19 mouse cellular contexts compared by ENCODE assay signal in the genomic region with DNA sequence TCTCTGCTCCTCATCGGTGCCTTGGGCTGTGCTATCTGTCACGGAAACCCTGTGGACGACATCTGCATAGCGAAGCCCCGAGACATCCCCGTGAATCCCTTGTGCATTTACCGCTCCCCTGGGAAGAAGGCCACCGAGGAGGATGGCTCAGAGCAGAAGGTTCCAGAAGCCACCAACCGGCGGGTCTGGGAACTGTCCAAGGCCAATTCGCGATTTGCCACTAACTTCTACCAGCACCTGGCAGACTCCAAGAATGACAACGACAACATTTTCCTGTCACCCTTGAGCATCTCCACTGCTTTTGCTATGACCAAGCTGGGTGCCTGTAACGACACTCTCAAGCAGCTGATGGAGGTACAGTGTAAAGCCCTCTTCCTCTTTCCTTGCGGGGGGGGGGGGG. TPM values are rescaled to one million over a fixed set of nuclear protein-coding genes. Genes with fewer than 3 reads are reported as not detected.
DNase-seq lines count a peak whose midpoint lies in the region; ATAC-seq and TF ChIP-seq lines count a peak whose summit lies in the region.
"Had no signal": no experiment of that assay in that cellular context is flagged by ENCODE, and none has a peak within 500 bp of the region (broad histone marks: within the 10 kb centered on the region; RNA-seq: fewer than 3 reads in every experiment).

No protein-coding gene starts in this region.

- ATAC-seq in intestine, embryonic 14.5 days (replicated peaks; ENCODE audit: low FRiP score, low TSS enrichment, low read depth): no peak
- no peak for ATAC-seq in intestine, postnatal 0 days
- no peak for ATAC-seq in liver, embryonic 12.5 days
- no peak for ATAC-seq in liver, embryonic 16.5 days (ENCODE audit: low read depth)
- ATAC-seq in forebrain, embryonic 13.5 days: no peak
- ATAC-seq in forebrain, embryonic 14.5 days: no peak
- ATAC-seq: forebrain, postnatal 0 days; Patski had no signal

- DNase-seq in intestine, embryonic 14.5 days (ENCODE audit: low spot score): peak; percentile 21
- peak; percentile 37 for DNase-seq in ES-CJ7 (ENCODE audit: low read depth, low spot score)
- DNase-seq in left cerebral cortex, postnatal 14 days (ENCODE audit: low spot score in 2 of 2): no peak
- no peak for DNase-seq in forebrain, embryonic 14.5 days (ENCODE audit: low spot score)
- DNase-seq: adrenal gland, adult 8-10 months; adrenal gland, postnatal 36 days; cerebellum, adult 2 months; forebrain, postnatal 0 days; gastrocnemius, postnatal 14 days; heart, postnatal 4 days; kidney, adult 11 months had no signal

- intact Hi-C loops in left cerebral cortex, postnatal 14 days (cut with DNase I): no loop called here

- no peak for TF ChIP-seq CTCF in intestine, postnatal 0 days (IDR thresholded peaks at IDR 0.05; ENCODE audit: low read depth)

- no peaks in the 10 kb centered on the region for H3K27me3 ChIP-seq in intestine, embryonic 14.5 days (replicated peaks; ENCODE audit: control insufficient read depth, insufficient read depth, low read length)
- no peaks in the 10 kb centered on the region for H3K27me3 ChIP-seq in intestine, postnatal 0 days (replicated peaks; ENCODE audit: control insufficient read depth, insufficient read depth, low read length)
- no peaks in the 10 kb centered on the region for H3K27me3 ChIP-seq in liver, embryonic 12.5 days (replicated peaks)
- no peaks in the 10 kb centered on the region for H3K27me3 ChIP-seq in liver, embryonic 16.5 days (ENCODE audit: control insufficient read depth, insufficient read depth, low read depth, low read length)
- no peaks in the 10 kb centered on the region for H3K27me3 ChIP-seq in forebrain, embryonic 13.5 days
- H3K27me3 ChIP-seq in forebrain, embryonic 14.5 days (replicated peaks; ENCODE audit: control insufficient read depth, insufficient read depth, low read length): no peaks in the 10 kb centered on the region
- H3K27me3 ChIP-seq: heart, embryonic 13.5 days; Patski had no signal

- no peaks in the 10 kb centered on the region for H3K36me3 ChIP-seq in intestine, embryonic 14.5 days (ENCODE audit: control insufficient read depth, insufficient read depth, low read length)
- no peaks in the 10 kb centered on the region for H3K36me3 ChIP-seq in intestine, postnatal 0 days (ENCODE audit: control insufficient read depth, insufficient read depth)
- peaks cover 3% of the 10 kb centered on the region; the same call in 1 of the 2 replicates for H3K36me3 ChIP-seq in liver, embryonic 12.5 days
- H3K36me3 ChIP-seq in liver, embryonic 16.5 days (ENCODE audit: control insufficient read depth, insufficient read depth): no peaks in the 10 kb centered on the region
- no peaks in the 10 kb centered on the region for H3K36me3 ChIP-seq in forebrain, embryonic 13.5 days (ENCODE audit: poor library complexity, severe bottlenecking)
- no peaks in the 10 kb centered on the region for H3K36me3 ChIP-seq in forebrain, embryonic 14.5 days (ENCODE audit: control insufficient read depth, insufficient read depth, low read length)
- H3K36me3 ChIP-seq: embryonic facial prominence, embryonic 10.5 days; heart, embryonic 13.5 days had no signal

- no peak overlapping the region for H3K27ac ChIP-seq in intestine, embryonic 14.5 days (ENCODE audit: low read depth)
- no peak overlapping the region for H3K27ac ChIP-seq in intestine, postnatal 0 days (ENCODE audit: low read depth, low read length)
- no peak overlapping the region for H3K27ac ChIP-seq in liver, embryonic 12.5 days
- H3K27ac ChIP-seq in liver, embryonic 16.5 days (ENCODE audit: low read length): no peak overlapping the region
- H3K27ac ChIP-seq in forebrain, embryonic 13.5 days: no peak overlapping the region
- no peak overlapping the region for H3K27ac ChIP-seq in forebrain, embryonic 14.5 days (ENCODE audit: low read depth, low read length)
- H3K27ac ChIP-seq: embryonic facial prominence, embryonic 10.5 days; heart, embryonic 13.5 days; hindbrain, embryonic 14.5 days had no signal

- WGBS in intestine, embryonic 14.5 days: 87% methylated on average over 14 of the region's 15 CpGs
- 87% methylated on average over 14 of the region's 15 CpGs for WGBS in intestine, postnatal 0 days
- WGBS in liver, embryonic 12.5 days (ENCODE audit: insufficient replicate concordance): 73% methylated on average over 15 of the region's 15 CpGs
- 66% methylated on average over 15 of the region's 15 CpGs for WGBS in liver, embryonic 16.5 days (ENCODE audit: insufficient replicate concordance)
- WGBS in forebrain, embryonic 13.5 days: 85% methylated on average over 15 of the region's 15 CpGs
- WGBS in forebrain, embryonic 14.5 days: 91% methylated on average over 14 of the region's 15 CpGs

- H3K9ac ChIP-seq in intestine, embryonic 14.5 days (ENCODE audit: low read length): no peak overlapping the region
- H3K9ac ChIP-seq in intestine, postnatal 0 days (ENCODE audit: low read depth, low read length): no peak overlapping the region
- H3K9ac ChIP-seq in liver, embryonic 12.5 days: no peak overlapping the region
- H3K9ac ChIP-seq in liver, embryonic 16.5 days (ENCODE audit: low read depth, low read length): no peak overlapping the region
- no peak overlapping the region for H3K9ac ChIP-seq in forebrain, embryonic 13.5 days
- H3K9ac ChIP-seq in forebrain, embryonic 14.5 days (ENCODE audit: low read length): no peak overlapping the region
- H3K9ac ChIP-seq: forebrain, postnatal 0 days; heart, embryonic 13.5 days; hindbrain, embryonic 14.5 days had no signal

- H3K4me1 ChIP-seq in intestine, embryonic 14.5 days (replicated peaks; ENCODE audit: control insufficient read depth, insufficient read depth, low read length): no peaks in the 10 kb centered on the region
- H3K4me1 ChIP-seq in intestine, postnatal 0 days (replicated peaks; ENCODE audit: control insufficient read depth, insufficient read depth, low read length): no peaks in the 10 kb centered on the region
- H3K4me1 ChIP-seq in liver, embryonic 12.5 days: 0 out of 2 replicates have a peak, but pooled peaks cover 7% of the 10 kb centered on the region
- H3K4me1 ChIP-seq in liver, embryonic 16.5 days (ENCODE audit: control insufficient read depth, low read depth, low read length): peaks cover 2% of the 10 kb centered on the region
- H3K4me1 ChIP-seq in forebrain, embryonic 13.5 days: no peaks in the 10 kb centered on the region
- no peaks in the 10 kb centered on the region for H3K4me1 ChIP-seq in forebrain, embryonic 14.5 days (ENCODE audit: control insufficient read depth, insufficient read depth, low read length)
- H3K4me1 ChIP-seq: heart, embryonic 13.5 days had no signal

- no peaks in the 10 kb centered on the region for H3K9me3 ChIP-seq in intestine, embryonic 14.5 days (ENCODE audit: control insufficient read depth, low read length)
- no peaks in the 10 kb centered on the region for H3K9me3 ChIP-seq in intestine, postnatal 0 days (ENCODE audit: control insufficient read depth)
- no peaks in the 10 kb centered on the region for H3K9me3 ChIP-seq in liver, embryonic 12.5 days (replicated peaks)
- no peaks in the 10 kb centered on the region for H3K9me3 ChIP-seq in liver, embryonic 16.5 days (replicated peaks; ENCODE audit: control insufficient read depth, low read length)
- H3K9me3 ChIP-seq in forebrain, embryonic 13.5 days (replicated peaks): no peaks in the 10 kb centered on the region
- H3K9me3 ChIP-seq in forebrain, embryonic 14.5 days (replicated peaks; ENCODE audit: control insufficient read depth, low read length): no peaks in the 10 kb centered on the region
- H3K9me3 ChIP-seq: embryonic facial prominence, embryonic 10.5 days; heart, embryonic 13.5 days had no signal

- H3K4me2 ChIP-seq in intestine, embryonic 14.5 days (ENCODE audit: low read length): no peak overlapping the region
- H3K4me2 ChIP-seq in intestine, postnatal 0 days (replicated peaks; ENCODE audit: low read depth): no peak overlapping the region
- peak overlapping the region; percentile 24 for H3K4me2 ChIP-seq in liver, embryonic 12.5 days
- peak overlapping the region; percentile 30 for H3K4me2 ChIP-seq in liver, embryonic 16.5 days (ENCODE audit: low read depth, low read length)
- no peak overlapping the region for H3K4me2 ChIP-seq in forebrain, embryonic 13.5 days
- no peak overlapping the region for H3K4me2 ChIP-seq in forebrain, embryonic 14.5 days (ENCODE audit: low read length)
- H3K4me2 ChIP-seq: heart, embryonic 13.5 days; hindbrain, embryonic 14.5 days had no signal

- no peak overlapping the region for H3K4me3 ChIP-seq in intestine, embryonic 14.5 days (ENCODE audit: low read depth, low read length)
- H3K4me3 ChIP-seq in intestine, postnatal 0 days (ENCODE audit: low read depth, low read length): no peak overlapping the region
- no peak overlapping the region for H3K4me3 ChIP-seq in liver, embryonic 12.5 days
- H3K4me3 ChIP-seq in liver, embryonic 16.5 days (ENCODE audit: low read depth, low read length): peak overlapping the region; percentile 49
- H3K4me3 ChIP-seq in forebrain, embryonic 13.5 days: no peak overlapping the region
- no peak overlapping the region for H3K4me3 ChIP-seq in forebrain, embryonic 14.5 days (ENCODE audit: low read depth, low read length)
- H3K4me3 ChIP-seq: embryonic facial prominence, embryonic 10.5 days; heart, embryonic 13.5 days had no signal

RNA-seq across cellular contexts. Expression of a gene that starts 11.0 kb away (rescaled TPM):
- 1.9 and 2.0 TPM in 2 replicates for polyA plus RNA-seq in intestine, embryonic 14.5 days (2014; fragmentation: Nextera tagmentation; extraction: Ambion mirVana)
- 1.1 TPM in 2 replicates for polyA plus RNA-seq in intestine, postnatal 0 days (2015; fragmentation: Nextera tagmentation; extraction: Ambion mirVana)
- 226 and 233 TPM in 2 replicates for polyA plus RNA-seq in liver, embryonic 12.5 days (2016; fragmentation: Nextera tagmentation; extraction: Ambion mirVana)
- 1,260 and 1,401 TPM in 2 replicates for polyA plus RNA-seq in liver, embryonic 16.5 days (2015; fragmentation: Nextera tagmentation; extraction: Ambion mirVana)
- under 1 TPM; 0.29 to 0.53 TPM for total RNA-seq in left cerebral cortex, postnatal 14 days (2021)
- polyA plus RNA-seq in forebrain, embryonic 13.5 days (2015; fragmentation: Nextera tagmentation; extraction: Ambion mirVana): 3.2 and 3.8 TPM in 2 replicates
- polyA plus RNA-seq in forebrain, embryonic 14.5 days (2014; fragmentation: Nextera tagmentation; extraction: Ambion mirVana): 1.1 and 1.9 TPM in 2 replicates

RNA-seq across cellular contexts. Expression of a gene that starts 45.3 kb away (rescaled TPM):
- polyA plus RNA-seq in intestine, embryonic 14.5 days (2014; fragmentation: Nextera tagmentation; extraction: Ambion mirVana): 6.6 and 8.1 TPM in 2 replicates
- polyA plus RNA-seq in intestine, postnatal 0 days (2015; fragmentation: Nextera tagmentation; extraction: Ambion mirVana): 2.0 and 4.0 TPM in 2 replicates
- polyA plus RNA-seq in liver, embryonic 12.5 days (2016; fragmentation: Nextera tagmentation; extraction: Ambion mirVana): 2.5 and 3.1 TPM in 2 replicates
- polyA plus RNA-seq in liver, embryonic 16.5 days (2015; fragmentation: Nextera tagmentation; extraction: Ambion mirVana): 1.8 and 1.9 TPM in 2 replicates
- total RNA-seq in left cerebral cortex, postnatal 14 days (2021): 10 to 100 TPM; 11.4 to 14.9 TPM
- polyA plus RNA-seq in forebrain, embryonic 13.5 days (2015; fragmentation: Nextera tagmentation; extraction: Ambion mirVana): 10.1 and 12.9 TPM in 2 replicates
- 10.5 and 17.8 TPM in 2 replicates for polyA plus RNA-seq in forebrain, embryonic 14.5 days (2014; fragmentation: Nextera tagmentation; extraction: Ambion mirVana)

Comparison
In these comparisons a context has a peak if more than half of its experiments do, and no peak if none do; other contexts are left out.
1. DNase-seq: peak in intestine, embryonic 14.5 days (single experiment) and ES-CJ7 (single experiment); none in left cerebral cortex, postnatal 14 days (0 of 2) and forebrain, embryonic 14.5 days (single experiment).
2. H3K4me2 ChIP-seq: peak in liver, embryonic 12.5 days (single experiment) and liver, embryonic 16.5 days (single experiment); none in intestine, embryonic 14.5 days (single experiment), intestine, postnatal 0 days (single experiment), forebrain, embryonic 13.5 days (single experiment) and forebrain, embryonic 14.5 days (single experiment).
3. RNA of a gene that starts 11.0 kb away (polyA plus RNA-seq): 1,260 to 1,401 TPM in liver, embryonic 16.5 days and 226 to 233 TPM in liver, embryonic 12.5 days; 3.2 to 3.8 TPM in forebrain, embryonic 13.5 days, 1.9 to 2.0 TPM in intestine, embryonic 14.5 days, 1.1 TPM in intestine, postnatal 0 days and 1.1 to 1.9 TPM in forebrain, embryonic 14.5 days; every median in the first group is over 10 times any median in the second.